Mouse (Mus musculus) left cerebral cortex, postnatal 14 days (tissue): ENCODE measurements at regions not wholly inside any gene's neighbourhood (a gene's known extent, or its start where the extent isn't known, plus 50 kb on each side); places are given as distances from the start of the nearest gene placed in this dataset.
"Not testable (repeated sequence)": the region's sequence is repeated elsewhere in the genome, so short reads cannot be mapped to it uniquely, and the experiment has no call there.

ENCODE experiments used
- DNase-seq, 2 experiments: peaks; one replicate each; pipeline ENCODE4 v3.0.0; 2021 to 2022; ENCODE audit warnings: low spot score in 2 of 2, mixed read lengths in 1 of 2
- intact Hi-C: fragments of 180-260 bp; cut with DNase I; formaldehyde crosslinking; loops from one replicate; pipeline ENCODE4 v1.15.1; 2025

DNA sequence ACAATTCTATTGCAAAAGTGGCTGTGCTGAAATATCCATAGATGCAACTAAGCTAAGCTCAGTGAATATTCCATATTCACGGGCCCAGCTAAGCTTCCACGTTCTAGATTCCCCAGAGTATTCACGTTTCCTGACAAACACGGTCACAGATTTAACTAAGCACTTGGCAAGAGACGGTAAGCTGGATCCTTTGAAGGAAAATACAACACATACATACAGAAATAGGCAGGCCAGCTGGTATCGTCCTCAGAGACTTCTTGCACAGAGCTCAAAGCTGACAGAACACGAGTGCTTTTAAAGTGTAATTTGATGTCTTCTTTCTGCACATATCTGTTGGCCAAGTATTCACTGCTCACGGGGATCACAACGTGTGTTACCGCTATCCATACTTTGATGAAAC lies 126.3 kb upstream of the Nudt7 start:
- DNase-seq, result peak; percentile 54 to 89
- intact Hi-C loops, result no loop called here

GRCm38 (mm10) chr8:114018364-114018763 lies 115.0 kb upstream of the Nudt7 start:
- intact Hi-C loops, result no loop called here
- no peak for DNase-seq

GRCm38 (mm10) chr8:114030141-114030540 lies 103.2 kb upstream of the Nudt7 start:
- intact Hi-C loops, DNase-seq: not testable (repeated sequence)

- no peak for DNase-seq
- intact Hi-C loops, result no loop called here
Observed at GRCm38 (mm10) chr8:114052426-114052825, 80.9 kb upstream of the Nudt7 start.

- intact Hi-C loops, result loop anchor here (1.0 to 5.0 kb wide), 2 partner anchors 191 to 399 kb away; no protein-coding TSS in a partner anchor
- no peak for DNase-seq
Observed at GRCm38 (mm10) chr8:114063566-114063965, 69.8 kb upstream of the Nudt7 start.

DNA sequence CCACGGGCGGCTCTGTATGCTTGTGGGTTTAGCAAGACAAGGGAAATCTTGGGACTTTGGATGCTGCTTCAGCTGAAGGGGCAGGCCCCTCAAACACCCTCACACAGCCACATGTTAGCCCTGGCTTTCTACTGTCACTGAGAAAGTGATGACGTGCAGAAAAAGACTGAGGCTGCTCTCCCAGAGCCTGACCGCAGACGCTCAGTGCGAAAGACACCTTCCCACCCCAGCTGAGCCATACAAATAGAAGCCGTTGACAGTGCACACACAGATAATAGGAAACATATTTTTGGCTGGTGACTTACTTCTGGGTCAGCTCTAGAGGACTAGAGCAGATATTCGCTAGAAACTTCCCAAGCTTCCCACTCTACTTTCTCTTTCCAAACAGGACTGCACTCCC lies 61.0 kb upstream of the Nudt7 start:
- DNase-seq, result no peak
- intact Hi-C loops, result no loop called here

DNA sequence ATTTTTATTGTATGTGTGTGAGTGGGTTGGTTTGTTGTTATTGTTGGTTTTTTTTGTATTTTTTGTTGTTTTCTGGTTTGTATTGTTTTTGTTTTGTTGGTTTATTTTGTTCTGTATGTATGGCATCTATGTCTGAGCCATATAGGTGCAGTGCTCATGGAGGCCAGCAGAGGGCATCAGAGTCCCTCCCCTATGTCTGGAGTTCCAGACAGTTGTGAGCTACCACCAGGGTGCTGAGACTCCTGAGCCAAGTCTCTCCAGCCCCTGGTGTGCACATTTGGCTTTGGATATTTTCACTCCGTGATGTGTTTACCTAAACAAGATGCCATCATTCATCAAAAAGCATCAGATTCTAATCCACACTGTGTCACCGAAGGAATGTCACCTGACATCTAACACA lies 59.2 kb upstream of the Nudt7 start:
- intact Hi-C loops, result no loop called here
- DNase-seq, result no peak

- DNase-seq, result peak; percentile 46 to 83
- intact Hi-C loops, result no loop called here
Observed at GRCm38 (mm10) chr8:114076701-114077100, 56.7 kb upstream of the Nudt7 start.

DNA sequence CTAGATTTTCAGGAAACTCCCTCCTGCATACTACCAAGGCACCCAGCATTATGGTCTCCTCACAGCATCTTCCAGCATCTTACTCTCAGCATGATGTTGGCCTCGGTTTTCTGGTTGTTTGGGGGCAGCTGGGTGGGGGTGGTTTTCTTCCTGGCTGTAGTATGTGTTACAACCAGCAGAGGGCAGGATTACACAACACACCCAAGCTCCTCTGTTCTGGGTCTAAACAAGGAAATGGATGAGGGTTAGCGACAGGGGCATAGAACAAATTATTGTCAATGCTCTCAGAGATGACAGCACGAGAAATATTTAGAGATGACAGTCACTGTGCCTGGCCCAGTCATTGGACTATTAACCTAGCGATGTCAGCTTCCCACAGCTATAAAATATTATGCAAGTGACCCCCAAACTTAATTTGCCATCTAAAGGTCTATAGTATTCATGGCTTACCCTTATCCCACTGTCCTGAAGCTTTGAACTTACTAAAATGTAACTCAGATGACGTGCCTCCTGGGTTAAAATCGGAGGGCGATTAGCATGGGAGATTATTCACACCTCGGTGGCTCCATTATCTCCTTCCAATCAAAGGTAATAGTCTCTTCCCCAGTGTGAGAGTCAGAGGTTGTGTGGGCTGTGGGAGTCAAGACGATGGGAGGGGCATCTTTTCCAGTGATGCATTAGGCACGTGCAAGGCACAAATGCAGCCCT lies 52.2 kb upstream of the Nudt7 start:
- DNase-seq, result peak; percentile 66 to 68

DNA sequence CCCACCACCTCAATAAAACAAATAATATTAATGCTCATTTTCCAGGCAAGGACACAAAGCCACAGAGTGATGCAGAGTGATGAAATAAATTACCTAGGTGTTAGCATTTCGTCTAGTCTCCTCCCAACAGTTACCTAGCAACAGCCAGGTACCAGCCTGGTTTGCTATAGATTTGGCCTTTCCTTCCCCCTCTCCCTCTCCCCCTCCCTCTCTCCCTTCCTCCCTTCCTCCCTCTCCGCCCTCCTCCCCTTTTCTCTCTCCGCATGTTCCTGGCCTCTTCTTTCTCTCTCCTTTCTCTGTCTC lies 51.6 kb upstream of the Nudt7 start:
- intact Hi-C loops, result loop anchor here (1.0 to 2.0 kb wide), 2 partner anchors 288 to 357 kb away; partner anchors contain the start of gene Wwox
- DNase-seq, result no peak

More for the DNA sequence above, 52.2 kb upstream of the Nudt7 start:
- intact Hi-C loops, result loop anchor here (1.0 to 2.0 kb wide), 2 partner anchors 288 to 358 kb away; partner anchors contain the start of gene Wwox
